In the genomic region with DNA sequence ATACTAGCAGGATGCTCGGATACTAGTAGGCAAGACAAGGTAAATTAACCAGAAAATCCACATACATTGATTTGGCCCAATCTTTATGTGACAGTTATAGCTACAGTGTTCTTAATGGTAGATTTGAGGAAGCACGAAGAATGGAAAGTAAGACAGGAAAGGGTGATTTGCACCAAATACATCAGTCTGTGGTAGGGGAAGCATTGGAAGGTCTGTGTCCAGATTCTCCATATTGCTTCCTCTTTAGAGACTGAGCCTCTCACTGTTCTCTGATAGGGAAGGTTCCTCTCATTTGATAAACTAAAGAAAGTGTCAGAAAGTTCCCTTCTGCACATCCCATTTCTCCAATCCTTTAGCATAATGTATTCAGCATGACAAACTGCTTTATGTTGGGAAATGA, we compare ENCODE assay signal across 15 mouse cellular contexts.
"Had no signal": no experiment of that assay in that cellular context is flagged by ENCODE, and none has a peak within 500 bp of the region (broad histone marks: within the 10 kb centered on the region; RNA-seq: fewer than 3 reads in every experiment).

No protein-coding gene starts in this region.

- H3K27ac ChIP-seq: neural tube, embryonic 15.5 days; stomach, embryonic 15.5 days; stomach, postnatal 0 days had no signal

- H3K4me2 ChIP-seq: neural tube, embryonic 15.5 days; stomach, embryonic 15.5 days had no signal

- H3K9ac ChIP-seq: neural tube, embryonic 15.5 days; stomach, embryonic 15.5 days had no signal

- H3K4me1 ChIP-seq: neural tube, embryonic 15.5 days; stomach, embryonic 15.5 days had no signal

- DNase-seq: retina, postnatal 1 day; right cerebral cortex, adult 18-20 months; right cerebral cortex, postnatal 14 days; right cerebral cortex, postnatal 25 days; right cerebral cortex, postnatal 4 days; spleen, adult 18-20 months; thymus, adult 18-20 months; thymus, adult 2 months; thymus, postnatal 14 days; thymus, postnatal 25 days; thymus, postnatal 36 days; thymus, postnatal 4 days had no signal

- H3K27me3 ChIP-seq: neural tube, embryonic 15.5 days; stomach, embryonic 15.5 days had no signal

- H3K9me3 ChIP-seq: neural tube, embryonic 15.5 days; stomach, embryonic 15.5 days had no signal

- H3K4me3 ChIP-seq: neural tube, embryonic 15.5 days; stomach, embryonic 15.5 days had no signal

- H3K36me3 ChIP-seq: neural tube, embryonic 15.5 days; stomach, embryonic 15.5 days had no signal
